Mouse (Mus musculus) forebrain, embryonic 11.5 days (tissue): Measurements from ENCODE around the gene Dab1. TPM values are rescaled to one million over a fixed set of nuclear protein-coding genes. Genes with fewer than 3 reads are reported as not detected.

Experiments
- ATAC-seq: fragments of 200-750 bp; cut with Nextera tagmentation; replicated peaks from 2 replicates; pipeline ENCODE4 v1.8.0; 2017; ENCODE audit warnings: moderate TSS enrichment; ENCODE audit not compliant: low FRiP score
- DNase-seq: peaks from one replicate; pipeline ENCODE4 v3.0.0-alpha.2; 2017; ENCODE audit warnings: low spot score
- H3K27ac ChIP-seq: fragments of 300-500 bp; sonication (generic); 2 replicates; pipeline ENCODE4 v1.5.1; 2014; ENCODE audit warnings: low read depth, low read length
- H3K27me3 ChIP-seq: fragments of 300-500 bp; sonication (generic); 2 replicates; pipeline ENCODE4 v1.6.1; 2014; ENCODE audit warnings: mild to moderate bottlenecking, low read length, mixed read lengths; ENCODE audit not compliant: control insufficient read depth, insufficient read depth
- H3K36me3 ChIP-seq: fragments of 300-500 bp; sonication (generic); 2 replicates; pipeline ENCODE4 v1.6.1; 2014; ENCODE audit warnings: mild to moderate bottlenecking, low read length, moderate library complexity, mixed read lengths; ENCODE audit not compliant: control insufficient read depth, insufficient read depth
- H3K4me1 ChIP-seq: fragments of 300-500 bp; sonication (generic); replicated peaks from 2 replicates; pipeline ENCODE4 v1.6.1; 2014; ENCODE audit warnings: low read length, mixed read lengths; ENCODE audit not compliant: control insufficient read depth, insufficient read depth
- H3K4me2 ChIP-seq: fragments of 300-500 bp; sonication (generic); 2 replicates; pipeline ENCODE4 v1.6.1; 2014; ENCODE audit warnings: low read depth, mild to moderate bottlenecking, low read length, moderate library complexity, mixed read lengths; ENCODE audit not compliant: severe bottlenecking
- H3K4me3 ChIP-seq: fragments of 300-500 bp; sonication (generic); 2 replicates; pipeline ENCODE4 v1.5.1; 2014; ENCODE audit warnings: low read depth, low read length
- H3K9ac ChIP-seq: fragments of 300-500 bp; sonication (generic); 2 replicates; pipeline ENCODE4 v1.6.1; 2014; ENCODE audit warnings: low read length
- H3K9me3 ChIP-seq: fragments of 300-500 bp; sonication (generic); 2 replicates; pipeline ENCODE4 v1.6.1; 2016; ENCODE audit warnings: low read length, mixed read lengths; ENCODE audit not compliant: control insufficient read depth
- WGBS: fragments of 180-500 bp; shearing (Covaris S2); extraction: QIAGEN DNeasy Blood & Tissue Kit; methylation state at CpG from one replicate; pipeline ENCODE4 v1.1.7; 2014; 5-methylcytosine and 5-hydroxymethylcytosine counted together
- polyA plus RNA-seq: library from polyadenylated mRNA; unstranded; fragments of >200 nt; fragmentation: Nextera tagmentation; extraction: Ambion mirVana; gene quantifications from 2 replicates; pipeline ENCODE4 v1.2.1, GENCODE M21; 2014

Gene Dab1
- polyA plus RNA-seq, 1 experiment from 2014 or later: 51.6 TPM

GRCm38 (mm10) chr4:104476841-104477240 lies 857.7 kb downstream of the Dab1 start:
- DNase-seq: no peak
- WGBS: 91% methylated on average over 7 of the region's 7 CpGs
- ATAC-seq: no peak

GRCm38 (mm10) chr4:104483948-104484347 lies 864.8 kb downstream of the Dab1 start:
- no peak for DNase-seq
- 89% methylated on average over 1 of the region's 1 CpGs for WGBS

More at GRCm38 (mm10) chr4:104476841-104477240, 857.7 kb downstream of the Dab1 start:
- no peaks in the 10 kb centered on the region for H3K27me3 ChIP-seq
- H3K9me3 ChIP-seq: no peaks in the 10 kb centered on the region
- H3K4me3 ChIP-seq: no peak overlapping the region
- H3K27ac ChIP-seq: no peak overlapping the region
- H3K9ac ChIP-seq: no peak overlapping the region
- no peaks in the 10 kb centered on the region for H3K4me1 ChIP-seq
- H3K4me2 ChIP-seq: no peak overlapping the region
- H3K36me3 ChIP-seq: no peaks in the 10 kb centered on the region

GRCm38 (mm10) chr4:104497221-104497620 lies 878.1 kb downstream of the Dab1 start:
- Histone ChIP-seq H3K36me3 (no peaks in the 10 kb centered on the region), H3K4me1 (peaks cover 5% of the 10 kb centered on the region), H3K4me3 (no peak overlapping the region), H3K27ac (peak overlapping the region; percentile 19), H3K4me2 (no peak overlapping the region), H3K9me3 (no peaks in the 10 kb centered on the region), H3K9ac (no peak overlapping the region), H3K27me3 (no peaks in the 10 kb centered on the region)
- 22% methylated on average over 1 of the region's 1 CpGs for WGBS
- ATAC-seq: peak; percentile 61; the same call in 1 of the 2 replicates
- peak; percentile 57 for DNase-seq

More at GRCm38 (mm10) chr4:104483948-104484347, 864.8 kb downstream of the Dab1 start:
- H3K36me3 ChIP-seq: no peaks in the 10 kb centered on the region
- no peak overlapping the region for H3K27ac ChIP-seq
- H3K27me3 ChIP-seq: no peaks in the 10 kb centered on the region
- no peak overlapping the region for H3K9ac ChIP-seq
- no peaks in the 10 kb centered on the region for H3K4me1 ChIP-seq
- no peaks in the 10 kb centered on the region for H3K9me3 ChIP-seq
- no peak overlapping the region for H3K4me2 ChIP-seq
- H3K4me3 ChIP-seq: no peak overlapping the region
- no peak for ATAC-seq

- WGBS: 81% methylated on average over 2 of the region's 2 CpGs
- Histone ChIP-seq H3K4me2 (no peak overlapping the region), H3K9ac (no peak overlapping the region), H3K4me3 (no peak overlapping the region), H3K36me3 (no peaks in the 10 kb centered on the region), H3K4me1 (peaks cover 8% of the 10 kb centered on the region), H3K27ac (no peak overlapping the region), H3K9me3 (no peaks in the 10 kb centered on the region), H3K27me3 (no peaks in the 10 kb centered on the region)
- ATAC-seq (no peak), DNase-seq (no peak)
Observed at GRCm38 (mm10) chr4:104500112-104500511, 881.0 kb downstream of the Dab1 start.

- ATAC-seq (no peak), DNase-seq (no peak)
- no peak overlapping the region for H3K4me2 ChIP-seq
- WGBS: 66% methylated on average over 4 of the region's 4 CpGs
- H3K4me3 ChIP-seq: no peak overlapping the region
- H3K27me3 ChIP-seq: no peaks in the 10 kb centered on the region
- no peak overlapping the region for H3K9ac ChIP-seq
- peaks cover 8% of the 10 kb centered on the region for H3K4me1 ChIP-seq
- no peaks in the 10 kb centered on the region for H3K36me3 ChIP-seq
- no peak overlapping the region for H3K27ac ChIP-seq
- no peaks in the 10 kb centered on the region for H3K9me3 ChIP-seq
Observed at GRCm38 (mm10) chr4:104500646-104501045, 881.5 kb downstream of the Dab1 start.

- Histone ChIP-seq H3K27me3 (no peaks in the 10 kb centered on the region), H3K36me3 (no peaks in the 10 kb centered on the region), H3K27ac (no peak overlapping the region), H3K4me2 (no peak overlapping the region), H3K4me1 (peaks cover 8% of the 10 kb centered on the region), H3K9me3 (no peaks in the 10 kb centered on the region), H3K4me3 (no peak overlapping the region), H3K9ac (no peak overlapping the region)
- no peak for ATAC-seq
- 88% methylated on average over 4 of the region's 4 CpGs for WGBS
- DNase-seq: no peak
Observed at GRCm38 (mm10) chr4:104501245-104501644, 882.1 kb downstream of the Dab1 start.

GRCm38 (mm10) chr4:104504916-104505315 lies 885.8 kb downstream of the Dab1 start:
- DNase-seq: no peak

GRCm38 (mm10) chr4:104509230-104509985 lies 890.2 kb downstream of the Dab1 start:
- no peaks in the 10 kb centered on the region for H3K27me3 ChIP-seq
- no peak overlapping the region for H3K4me3 ChIP-seq
- ATAC-seq: no peak
- WGBS: 61% methylated on average over 5 of the region's 5 CpGs
- no peaks in the 10 kb centered on the region for H3K9me3 ChIP-seq
- H3K4me1 ChIP-seq: 0 out of 2 replicates have a peak, but pooled peaks cover 12% of the 10 kb centered on the region
- H3K36me3 ChIP-seq: no peaks in the 10 kb centered on the region
- H3K9ac ChIP-seq: no peak overlapping the region
- H3K27ac ChIP-seq: no peak overlapping the region
- no peak for DNase-seq
- no peak overlapping the region for H3K4me2 ChIP-seq

More at GRCm38 (mm10) chr4:104504916-104505315, 885.8 kb downstream of the Dab1 start:
- Histone ChIP-seq H3K4me2 (no peak overlapping the region), H3K27ac (no peak overlapping the region), H3K9ac (no peak overlapping the region), H3K27me3 (no peaks in the 10 kb centered on the region), H3K9me3 (no peaks in the 10 kb centered on the region), H3K4me1 (peaks cover 8% of the 10 kb centered on the region; the same call in 1 of the 2 replicates), H3K4me3 (no peak overlapping the region), H3K36me3 (no peaks in the 10 kb centered on the region)
- ATAC-seq: no peak

GRCm38 (mm10) chr4:104511855-104512254 lies 892.7 kb downstream of the Dab1 start:
- Histone ChIP-seq H3K27ac (no peak overlapping the region), H3K9me3 (no peaks in the 10 kb centered on the region), H3K36me3 (no peaks in the 10 kb centered on the region), H3K9ac (no peak overlapping the region), H3K4me2 (no peak overlapping the region), H3K4me1 (0 out of 2 replicates have a peak, but pooled peaks cover 9% of the 10 kb centered on the region), H3K4me3 (no peak overlapping the region), H3K27me3 (no peaks in the 10 kb centered on the region)
- DNase-seq (no peak), ATAC-seq (no peak)
- WGBS: 95% methylated on average over 6 of the region's 6 CpGs
